Mouse (Mus musculus): ENCODE measurements around the gene Ccnb1ip1.

Ccnb1ip1 gene

GRCm38 (mm10) chr14:50784391-50785250, 22.9 kb downstream of the Ccnb1ip1 start:
- no peak for DNase-seq (ENCODE audit: low spot score)

- no peak for DNase-seq (ENCODE audit: low spot score)
Observed at GRCm38 (mm10) chr14:50782166-50782565, 25.4 kb downstream of the Ccnb1ip1 start.

- no peak for DNase-seq (ENCODE audit: low spot score)
Observed at GRCm38 (mm10) chr14:50771342-50771741, 36.2 kb downstream of the Ccnb1ip1 start.

GRCm38 (mm10) chr14:50765736-50766135, 41.8 kb downstream of the Ccnb1ip1 start:
- no peak for DNase-seq (ENCODE audit: low spot score)

GRCm38 (mm10) chr14:50758416-50759085, 49.0 kb downstream of the Ccnb1ip1 start:
- DNase-seq (ENCODE audit: low spot score): no peak

GRCm38 (mm10) chr14:50744994-50745393, 62.5 kb downstream of the Ccnb1ip1 start, which contains the start of gene Olfr749:
TSS of gene Olfr749 (minus strand) at chr14:50745094.
- no peak for DNase-seq (ENCODE audit: low spot score)

- no peak for DNase-seq (ENCODE audit: low spot score)
Observed at GRCm38 (mm10) chr14:50741584-50741983, 65.9 kb downstream of the Ccnb1ip1 start.

- DNase-seq (ENCODE audit: low spot score): no peak
Observed at GRCm38 (mm10) chr14:50740334-50740733, 67.2 kb downstream of the Ccnb1ip1 start.
